In the genomic region with DNA sequence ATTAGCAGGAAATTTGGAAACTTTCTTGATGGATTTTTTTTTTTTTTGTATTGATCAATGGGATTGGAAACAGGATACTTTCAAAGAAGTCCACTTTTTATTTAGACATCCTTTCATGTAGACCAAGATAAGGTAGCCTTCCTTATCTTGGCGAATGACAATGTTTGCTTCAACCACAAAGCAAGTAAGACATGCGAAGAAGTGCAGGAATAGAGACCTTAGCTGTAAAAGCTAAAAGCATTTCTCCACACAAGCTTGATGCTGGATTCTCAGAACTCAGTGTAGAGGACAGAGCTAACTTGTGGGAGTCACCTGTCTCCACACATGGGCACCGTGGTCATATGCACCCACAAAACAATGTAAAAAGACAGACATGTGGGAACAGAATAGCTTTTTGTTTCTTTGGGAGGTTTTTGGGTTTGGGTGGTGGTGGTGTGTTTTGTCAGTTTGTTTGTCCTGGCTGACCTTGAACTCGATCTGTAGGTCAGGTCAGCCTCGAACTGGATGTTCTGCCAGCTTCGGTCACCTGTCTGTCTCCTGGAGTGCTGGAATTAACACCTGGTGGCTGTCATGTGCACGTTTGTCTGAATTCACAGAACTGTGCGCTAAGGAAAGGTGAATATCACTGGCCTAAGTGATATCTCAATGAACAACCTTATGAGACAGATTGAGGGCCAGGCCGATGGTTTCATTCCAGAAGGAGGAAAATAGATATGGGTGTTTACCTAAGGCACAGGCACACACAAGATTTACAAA, we compare ENCODE assay signal across 9 mouse cellular contexts. TPM values are rescaled to one million over a fixed set of nuclear protein-coding genes. Genes with fewer than 3 reads are reported as not detected.
DNase-seq lines count a peak whose midpoint lies in the region; ATAC-seq lines count a peak whose summit lies in the region.
"Had no signal": no experiment of that assay in that cellular context is flagged by ENCODE, and none has a peak within 500 bp of the region (broad histone marks: within the 10 kb centered on the region; RNA-seq: fewer than 3 reads in every experiment).

No protein-coding gene starts in this region.

- peaks cover 11% of the 10 kb centered on the region for H3K4me1 ChIP-seq in forebrain, embryonic 13.5 days
- H3K4me1 ChIP-seq in kidney, embryonic 16.5 days (ENCODE audit: insufficient read depth, low read length) = peaks cover 19% of the 10 kb centered on the region
- peaks cover 3% of the 10 kb centered on the region; the same call in 1 of the 2 replicates for H3K4me1 ChIP-seq in midbrain, embryonic 15.5 days

- peak overlapping the region; percentile 62 for H3K4me2 ChIP-seq in forebrain, embryonic 13.5 days
- peak overlapping the region; percentile 84 for H3K4me2 ChIP-seq in kidney, embryonic 16.5 days (replicated peaks; ENCODE audit: low read depth, low read length)
- peak overlapping the region; percentile 47 for H3K4me2 ChIP-seq in midbrain, embryonic 15.5 days

- no peaks in the 10 kb centered on the region for H3K36me3 ChIP-seq in forebrain, embryonic 13.5 days (ENCODE audit: poor library complexity, severe bottlenecking)
- H3K36me3 ChIP-seq in kidney, embryonic 16.5 days (ENCODE audit: insufficient read depth, low read length) = no peaks in the 10 kb centered on the region
- no peaks in the 10 kb centered on the region for H3K36me3 ChIP-seq in midbrain, embryonic 15.5 days (replicated peaks)

- DNase-seq in kidney, adult 9 months = peak; percentile 34
- DNase-seq in kidney, postnatal 10 days = no peak
- no peak for DNase-seq in ovary, postnatal 14 days (ENCODE audit: low spot score)
- DNase-seq in gastrocnemius, postnatal 4 days (ENCODE audit: low spot score in 2 of 2) = no peak

- no peaks in the 10 kb centered on the region for H3K27me3 ChIP-seq in forebrain, embryonic 13.5 days
- H3K27me3 ChIP-seq in kidney, embryonic 16.5 days (ENCODE audit: insufficient read depth, low read length) = peaks cover 3% of the 10 kb centered on the region; the same call in 1 of the 2 replicates
- no peaks in the 10 kb centered on the region for H3K27me3 ChIP-seq in midbrain, embryonic 15.5 days (replicated peaks)

- no peaks in the 10 kb centered on the region for H3K9me3 ChIP-seq in forebrain, embryonic 13.5 days (replicated peaks)
- H3K9me3 ChIP-seq in kidney, embryonic 16.5 days (ENCODE audit: low read length) = no peaks in the 10 kb centered on the region
- H3K9me3 ChIP-seq in midbrain, embryonic 15.5 days = no peaks in the 10 kb centered on the region

- H3K27ac ChIP-seq in forebrain, embryonic 13.5 days = no peak overlapping the region
- no peak overlapping the region for H3K27ac ChIP-seq in kidney, embryonic 16.5 days (ENCODE audit: low read length)
- H3K27ac ChIP-seq in midbrain, embryonic 15.5 days = no peak overlapping the region

- no peak overlapping the region for H3K9ac ChIP-seq in forebrain, embryonic 13.5 days
- peak overlapping the region; percentile 74 for H3K9ac ChIP-seq in kidney, embryonic 16.5 days (replicated peaks; ENCODE audit: low read length)
- H3K9ac ChIP-seq in midbrain, embryonic 15.5 days = no peak overlapping the region

- no peak for ATAC-seq in forebrain, embryonic 13.5 days
- ATAC-seq in kidney, embryonic 16.5 days (ENCODE audit: low FRiP score, low TSS enrichment) = no peak; the same call in 1 of the 2 replicates
- no peak for ATAC-seq in midbrain, embryonic 15.5 days (replicated peaks)
- no peak for ATAC-seq in megakaryocyte, adult 5-6 weeks (ENCODE audit: poor library complexity, severe bottlenecking)

- H3K4me3 ChIP-seq in forebrain, embryonic 13.5 days = peak overlapping the region; percentile 41
- H3K4me3 ChIP-seq in kidney, embryonic 16.5 days (ENCODE audit: low read length) = peak overlapping the region; percentile 54
- H3K4me3 ChIP-seq in midbrain, embryonic 15.5 days = peak overlapping the region; percentile 40

- WGBS in forebrain, embryonic 13.5 days = 83% methylated on average over 9 of the region's 9 CpGs
- WGBS in kidney, embryonic 16.5 days = 65% methylated on average over 9 of the region's 9 CpGs
- 78% methylated on average over 9 of the region's 9 CpGs for WGBS in midbrain, embryonic 15.5 days

RNA-seq across cellular contexts. Expression of gene As3mt, which starts 0.5 kb away (rescaled TPM):
- 16.6 and 18.0 TPM in 2 replicates for polyA plus RNA-seq in forebrain, embryonic 13.5 days (2015; fragmentation: Nextera tagmentation; extraction: Ambion mirVana)
- polyA plus RNA-seq in kidney, embryonic 16.5 days (2015; fragmentation: Nextera tagmentation; extraction: Ambion mirVana) = 54.8 and 57.0 TPM in 2 replicates
- 33.9 and 38.2 TPM in 2 replicates for polyA plus RNA-seq in midbrain, embryonic 15.5 days (2015; fragmentation: Nextera tagmentation; extraction: Ambion mirVana)
- 10.5 and 11.1 TPM in 2 replicates for total RNA-seq in megakaryocyte, adult 5-6 weeks (2015)
- total RNA-seq in megakaryocyte, adult 5-6 weeks (2017) = 20.5 and 21.0 TPM in 2 replicates
- total RNA-seq in gastrocnemius, postnatal 4 days (2021) = 10 to 100 TPM; 51.0 to 56.2 TPM

RNA-seq across cellular contexts. Expression of gene Borcs7, which starts 17.0 kb away (rescaled TPM):
- polyA plus RNA-seq in forebrain, embryonic 13.5 days (2015; fragmentation: Nextera tagmentation; extraction: Ambion mirVana) = 14.3 and 16.5 TPM in 2 replicates
- polyA plus RNA-seq in kidney, embryonic 16.5 days (2015; fragmentation: Nextera tagmentation; extraction: Ambion mirVana) = 15.6 and 19.0 TPM in 2 replicates
- polyA plus RNA-seq in midbrain, embryonic 15.5 days (2015; fragmentation: Nextera tagmentation; extraction: Ambion mirVana) = 22.4 and 24.1 TPM in 2 replicates
- 12.7 TPM in 2 replicates for total RNA-seq in megakaryocyte, adult 5-6 weeks (2015)
- 4.7 and 6.2 TPM in 2 replicates for total RNA-seq in megakaryocyte, adult 5-6 weeks (2017)
- total RNA-seq in gastrocnemius, postnatal 4 days (2021) = 10 to 100 TPM; 12.5 to 12.6 TPM

RNA-seq across cellular contexts. Expression of gene Cyp17a1, which starts 33.7 kb away (rescaled TPM):
- polyA plus RNA-seq in forebrain, embryonic 13.5 days (2015; fragmentation: Nextera tagmentation; extraction: Ambion mirVana) = not detected in 2 replicates
- polyA plus RNA-seq in kidney, embryonic 16.5 days (2015; fragmentation: Nextera tagmentation; extraction: Ambion mirVana) = 7.1 TPM in 1 of 2 replicates, not detected in the other
- polyA plus RNA-seq in midbrain, embryonic 15.5 days (2015; fragmentation: Nextera tagmentation; extraction: Ambion mirVana) = not detected in 2 replicates
- not detected in 2 replicates for total RNA-seq in megakaryocyte, adult 5-6 weeks (2015)
- not detected in 2 replicates for total RNA-seq in megakaryocyte, adult 5-6 weeks (2017)
- total RNA-seq in gastrocnemius, postnatal 4 days (2021) = not detected
- total RNA-seq: layer of hippocampus, adult 18-20 months had no signal

RNA-seq across cellular contexts. Expression of gene Cnnm2, which starts 54.7 kb away (rescaled TPM):
- polyA plus RNA-seq in forebrain, embryonic 13.5 days (2015; fragmentation: Nextera tagmentation; extraction: Ambion mirVana) = 2.3 and 3.0 TPM in 2 replicates
- polyA plus RNA-seq in kidney, embryonic 16.5 days (2015; fragmentation: Nextera tagmentation; extraction: Ambion mirVana) = 7.3 and 7.9 TPM in 2 replicates
- polyA plus RNA-seq in midbrain, embryonic 15.5 days (2015; fragmentation: Nextera tagmentation; extraction: Ambion mirVana) = 7.8 and 10.1 TPM in 2 replicates
- total RNA-seq in megakaryocyte, adult 5-6 weeks (2015) = 3.9 and 6.9 TPM in 2 replicates
- total RNA-seq in megakaryocyte, adult 5-6 weeks (2017) = 2.4 and 4.3 TPM in 2 replicates
- 1 to 10 TPM; 5.9 to 6.5 TPM for total RNA-seq in gastrocnemius, postnatal 4 days (2021)
